Mouse (Mus musculus) small intestine, adult 2 months (tissue): ENCODE measurements at regions not wholly inside any gene's neighbourhood (a gene's known extent, or its start where the extent isn't known, plus 50 kb on each side); places are given as distances from the start of the nearest gene placed in this dataset.

Source experiments
- CTCF ChIP-seq: fragments of 200-500 bp; IDR thresholded peaks from 2 replicates; pipeline ENCODE4 v1.5.1; 2012; ENCODE audit warnings: low read depth, mild to moderate bottlenecking, control low read depth, inconsistent platforms, low read length, moderate library complexity, mixed read lengths; ENCODE audit not compliant: insufficient replicate concordance, insufficient read length; ENCODE audit errors: extremely low read depth
- POLR2A ChIP-seq: fragments of 200-500 bp; IDR thresholded peaks from 2 replicates; pipeline ENCODE4 v1.6.1; 2012; ENCODE audit warnings: low read depth, mild to moderate bottlenecking, control low read depth, inconsistent platforms, low read length, moderate library complexity

- no peak for TF ChIP-seq CTCF
- TF ChIP-seq POLR2A: no peak
Measured at GRCm38 (mm10) chr7:71524577-71525126, 173.4 kb upstream of the Gm10295 start.
